ENCODE assay signal across 8 mouse cellular contexts in the genomic region with DNA sequence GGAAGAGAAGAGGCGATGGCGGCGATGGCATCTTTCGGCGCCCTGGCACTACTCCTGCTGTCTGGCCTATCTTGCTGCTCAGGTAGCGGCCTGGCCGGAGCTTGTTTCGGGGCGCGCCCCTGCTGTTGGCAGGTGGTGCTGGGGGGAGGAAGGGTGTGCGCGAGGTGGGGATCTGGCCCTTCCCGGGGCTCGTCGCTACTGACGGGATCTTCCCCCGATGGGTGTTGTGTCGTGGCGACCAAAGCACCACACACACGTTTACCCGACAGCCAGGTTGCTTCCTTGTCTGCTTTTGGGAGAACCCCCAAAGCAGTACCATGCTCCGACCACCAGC. TPM values are rescaled to one million over a fixed set of nuclear protein-coding genes. Genes with fewer than 3 reads are reported as not detected.
DNase-seq lines count a peak whose midpoint lies in the region; ATAC-seq and TF ChIP-seq lines count a peak whose summit lies in the region.

No protein-coding gene starts in this region.

- no peak for ATAC-seq in heart, embryonic 12.5 days (ENCODE audit: insufficient number of reproducible peaks, low FRiP score)
- no peak; the same call in 1 of the 2 replicates for ATAC-seq in forebrain, embryonic 15.5 days (replicated peaks)
- ATAC-seq in liver, embryonic 16.5 days (ENCODE audit: low read depth): peak; percentile 10

- WGBS in heart, embryonic 12.5 days: 17% methylated on average over 22 of the region's 22 CpGs
- WGBS in forebrain, embryonic 15.5 days: 33% methylated on average over 22 of the region's 22 CpGs
- 22% methylated on average over 21 of the region's 22 CpGs for WGBS in liver, embryonic 16.5 days (ENCODE audit: insufficient replicate concordance)

- peaks cover 22% of the 10 kb centered on the region for H3K4me1 ChIP-seq in heart, embryonic 12.5 days (replicated peaks)
- peaks cover 63% of the 10 kb centered on the region for H3K4me1 ChIP-seq in E14TG2a.4 (replicated peaks; ENCODE audit: low read depth, low read length)
- H3K4me1 ChIP-seq in forebrain, embryonic 15.5 days: peaks cover 31% of the 10 kb centered on the region
- H3K4me1 ChIP-seq in liver, embryonic 16.5 days (ENCODE audit: control insufficient read depth, low read depth, low read length): peaks cover 3% of the 10 kb centered on the region

- no peak for TF ChIP-seq CTCF in E14TG2a.4 (conservative IDR thresholded peaks at IDR 0.05; ENCODE audit: low read length)

- peak overlapping the region; percentile 86 for H3K27ac ChIP-seq in heart, embryonic 12.5 days (ENCODE audit: poor library complexity, severe bottlenecking)
- H3K27ac ChIP-seq in forebrain, embryonic 15.5 days (replicated peaks): peak overlapping the region; percentile 91
- H3K27ac ChIP-seq in liver, embryonic 16.5 days (ENCODE audit: low read length): peak overlapping the region; percentile 90

- H3K27me3 ChIP-seq in heart, embryonic 12.5 days (replicated peaks): no peaks in the 10 kb centered on the region; the same call in 1 of the 2 replicates
- no peaks in the 10 kb centered on the region for H3K27me3 ChIP-seq in E14TG2a.4 (ENCODE audit: insufficient read depth, low read length)
- H3K27me3 ChIP-seq in forebrain, embryonic 15.5 days: no peaks in the 10 kb centered on the region
- H3K27me3 ChIP-seq in liver, embryonic 16.5 days (ENCODE audit: control insufficient read depth, insufficient read depth, low read depth, low read length): no peaks in the 10 kb centered on the region

- H3K9me3 ChIP-seq in heart, embryonic 12.5 days (replicated peaks): no peaks in the 10 kb centered on the region
- no peaks in the 10 kb centered on the region for H3K9me3 ChIP-seq in E14TG2a.4 (ENCODE audit: low read length)
- H3K9me3 ChIP-seq in forebrain, embryonic 15.5 days: no peaks in the 10 kb centered on the region
- H3K9me3 ChIP-seq in liver, embryonic 16.5 days (replicated peaks; ENCODE audit: control insufficient read depth, low read length): no peaks in the 10 kb centered on the region

- H3K4me2 ChIP-seq in heart, embryonic 12.5 days: peak overlapping the region; percentile 69
- H3K4me2 ChIP-seq in forebrain, embryonic 15.5 days (replicated peaks): peak overlapping the region; percentile 50
- peak overlapping the region; percentile 69 for H3K4me2 ChIP-seq in liver, embryonic 16.5 days (ENCODE audit: low read depth, low read length)

- DNase-seq in heart, postnatal 25 days (ENCODE audit: low spot score): no peak
- DNase-seq in ovary, postnatal 14 days (ENCODE audit: low spot score): no peak
- DNase-seq in urinary bladder, postnatal 4 days (ENCODE audit: low spot score in 2 of 2): no peak
- DNase-seq in layer of hippocampus, postnatal 10 days (ENCODE audit: low spot score in 2 of 2): no peak

- peaks cover 27% of the 10 kb centered on the region for H3K36me3 ChIP-seq in heart, embryonic 12.5 days
- peaks cover 74% of the 10 kb centered on the region for H3K36me3 ChIP-seq in E14TG2a.4 (ENCODE audit: insufficient read depth, low read length)
- peaks cover 7% of the 10 kb centered on the region; the same call in 1 of the 2 replicates for H3K36me3 ChIP-seq in forebrain, embryonic 15.5 days
- H3K36me3 ChIP-seq in liver, embryonic 16.5 days (ENCODE audit: control insufficient read depth, insufficient read depth): no peaks in the 10 kb centered on the region; the same call in 1 of the 2 replicates

- H3K4me3 ChIP-seq in heart, embryonic 12.5 days: peak overlapping the region; percentile 73
- peak overlapping the region; percentile 89 for H3K4me3 ChIP-seq in E14TG2a.4 (replicated peaks; ENCODE audit: low read length)
- peak overlapping the region; percentile 65 for H3K4me3 ChIP-seq in forebrain, embryonic 15.5 days
- H3K4me3 ChIP-seq in liver, embryonic 16.5 days (ENCODE audit: low read depth, low read length): peak overlapping the region; percentile 74

- intact Hi-C loops in heart, postnatal 25 days (cut with DNase I): loop anchor here (5.0 kb wide), 1 partner anchor 70 kb away; a partner anchor contains a TSS

- H3K9ac ChIP-seq in heart, embryonic 12.5 days: peak overlapping the region; percentile 83
- peak overlapping the region; percentile 67 for H3K9ac ChIP-seq in forebrain, embryonic 15.5 days (replicated peaks)
- peak overlapping the region; percentile 80 for H3K9ac ChIP-seq in liver, embryonic 16.5 days (ENCODE audit: low read depth, low read length)

RNA-seq across cellular contexts. Expression of a gene that starts 0.4 kb away (rescaled TPM):
- 144 and 145 TPM in 2 replicates for polyA plus RNA-seq in heart, embryonic 12.5 days (2016; fragmentation: Nextera tagmentation; extraction: Ambion mirVana)
- total RNA-seq in heart, postnatal 25 days (2021): 10 to 100 TPM; 83.8 to 87.4 TPM
- polyA plus RNA-seq in forebrain, embryonic 15.5 days (2015; fragmentation: Nextera tagmentation; extraction: Ambion mirVana): 126 and 133 TPM in 2 replicates
- polyA plus RNA-seq in liver, embryonic 16.5 days (2015; fragmentation: Nextera tagmentation; extraction: Ambion mirVana): 158 and 167 TPM in 2 replicates
- total RNA-seq in layer of hippocampus, postnatal 10 days (2021): 100 to 1,000 TPM; 101 to 104 TPM

RNA-seq across cellular contexts. Expression of a gene that starts 0.5 kb away (rescaled TPM):
- polyA plus RNA-seq in heart, embryonic 12.5 days (2016; fragmentation: Nextera tagmentation; extraction: Ambion mirVana): 270 and 279 TPM in 2 replicates
- total RNA-seq in heart, postnatal 25 days (2021): 100 to 1,000 TPM; 607 to 615 TPM
- polyA plus RNA-seq in forebrain, embryonic 15.5 days (2015; fragmentation: Nextera tagmentation; extraction: Ambion mirVana): 224 and 230 TPM in 2 replicates
- polyA plus RNA-seq in liver, embryonic 16.5 days (2015; fragmentation: Nextera tagmentation; extraction: Ambion mirVana): 111 and 112 TPM in 2 replicates
- 100 to 1,000 TPM; 151 to 157 TPM for total RNA-seq in layer of hippocampus, postnatal 10 days (2021)

RNA-seq across cellular contexts. Expression of a gene that starts 13.0 kb away (rescaled TPM):
- polyA plus RNA-seq in heart, embryonic 12.5 days (2016; fragmentation: Nextera tagmentation; extraction: Ambion mirVana): 72.5 and 75.2 TPM in 2 replicates
- 10 to 100 TPM; 29.5 to 32.8 TPM for total RNA-seq in heart, postnatal 25 days (2021)
- 1.5 and 1.8 TPM in 2 replicates for polyA plus RNA-seq in forebrain, embryonic 15.5 days (2015; fragmentation: Nextera tagmentation; extraction: Ambion mirVana)
- 1.1 and 2.9 TPM in 2 replicates for polyA plus RNA-seq in liver, embryonic 16.5 days (2015; fragmentation: Nextera tagmentation; extraction: Ambion mirVana)
- total RNA-seq in layer of hippocampus, postnatal 10 days (2021): 1 to 10 TPM; 2.2 to 3.8 TPM

RNA-seq across cellular contexts. Expression of a gene that starts 30.3 kb away (rescaled TPM):
- polyA plus RNA-seq in heart, embryonic 12.5 days (2016; fragmentation: Nextera tagmentation; extraction: Ambion mirVana): 0.43 and 0.62 TPM in 2 replicates
- 1 to 10 TPM; 1.6 to 1.7 TPM for total RNA-seq in heart, postnatal 25 days (2021)
- polyA plus RNA-seq in forebrain, embryonic 15.5 days (2015; fragmentation: Nextera tagmentation; extraction: Ambion mirVana): 0.14 and 0.15 TPM in 2 replicates
- 0.23 and 0.47 TPM in 2 replicates for polyA plus RNA-seq in liver, embryonic 16.5 days (2015; fragmentation: Nextera tagmentation; extraction: Ambion mirVana)
- total RNA-seq in layer of hippocampus, postnatal 10 days (2021): 1 to 10 TPM; 6.5 to 7.9 TPM

RNA-seq across cellular contexts. Expression of a gene that starts 37.6 kb away (rescaled TPM):
- 0.42 and 0.54 TPM in 2 replicates for polyA plus RNA-seq in heart, embryonic 12.5 days (2016; fragmentation: Nextera tagmentation; extraction: Ambion mirVana)
- total RNA-seq in heart, postnatal 25 days (2021): 1 to 10 TPM; 1.7 to 1.8 TPM
- polyA plus RNA-seq in forebrain, embryonic 15.5 days (2015; fragmentation: Nextera tagmentation; extraction: Ambion mirVana): 3.9 and 4.0 TPM in 2 replicates
- polyA plus RNA-seq in liver, embryonic 16.5 days (2015; fragmentation: Nextera tagmentation; extraction: Ambion mirVana): 0.02 and 0.08 TPM in 2 replicates
- total RNA-seq in layer of hippocampus, postnatal 10 days (2021): 100 to 1,000 TPM; 110 to 111 TPM

Comparison
In these comparisons a context has a peak if more than half of its experiments do, and no peak if none do; other contexts are left out.
1. RNA of a gene that starts 13.0 kb away (polyA plus RNA-seq): 72.5 to 75.2 TPM in heart, embryonic 12.5 days; 1.1 to 2.9 TPM in liver, embryonic 16.5 days and 1.5 to 1.8 TPM in forebrain, embryonic 15.5 days; every median in the first group is over 10 times any median in the second.
2. Peak in every context shown above with its lines, with median percentiles within 50 percentile points of each other: H3K27ac ChIP-seq, H3K4me2 ChIP-seq, H3K4me3 ChIP-seq and H3K9ac ChIP-seq.